Mouse (Mus musculus) bone marrow macrophage, adult 2 months (primary cell): Measurements from ENCODE around the gene Faf2. TPM values are rescaled to one million over a fixed set of nuclear protein-coding genes. Genes with fewer than 3 reads are reported as not detected.

Experiments
- H3K27ac ChIP-seq: 2 replicates; pipeline ENCODE4 v1.5.1; 2012; ENCODE audit warnings: low read depth, low read length; ENCODE audit not compliant: insufficient read depth
- H3K4me1 ChIP-seq: 2 replicates; pipeline ENCODE4 v1.6.1; 2012; ENCODE audit warnings: low read length; ENCODE audit not compliant: control insufficient read depth, insufficient read depth
- H3K4me3 ChIP-seq: 2 replicates; pipeline ENCODE4 v1.5.1; 2012; ENCODE audit warnings: mild to moderate bottlenecking, low read length, moderate library complexity; ENCODE audit not compliant: insufficient read depth
- CTCF ChIP-seq: IDR thresholded peaks from 2 replicates; pipeline ENCODE4 v1.5.1; 2012; ENCODE audit warnings: low read depth, mild to moderate bottlenecking, low read length, moderate library complexity
- POLR2A ChIP-seq: IDR thresholded peaks from 2 replicates; pipeline ENCODE4 v1.6.1; 2012; ENCODE audit warnings: mild to moderate bottlenecking, low read depth, low read length, borderline replicate concordance
- polyA plus RNA-seq: library from polyadenylated mRNA; stranded (reverse); fragments of >200 nt; gene quantifications from 2 replicates; pipeline ENCODE4 v1.2.4, GENCODE M21; 2012; ENCODE audit not compliant: missing spikeins, insufficient read depth, insufficient read length

Gene Faf2
- polyA plus RNA-seq, 1 experiment = 40.8 TPM

DNA sequence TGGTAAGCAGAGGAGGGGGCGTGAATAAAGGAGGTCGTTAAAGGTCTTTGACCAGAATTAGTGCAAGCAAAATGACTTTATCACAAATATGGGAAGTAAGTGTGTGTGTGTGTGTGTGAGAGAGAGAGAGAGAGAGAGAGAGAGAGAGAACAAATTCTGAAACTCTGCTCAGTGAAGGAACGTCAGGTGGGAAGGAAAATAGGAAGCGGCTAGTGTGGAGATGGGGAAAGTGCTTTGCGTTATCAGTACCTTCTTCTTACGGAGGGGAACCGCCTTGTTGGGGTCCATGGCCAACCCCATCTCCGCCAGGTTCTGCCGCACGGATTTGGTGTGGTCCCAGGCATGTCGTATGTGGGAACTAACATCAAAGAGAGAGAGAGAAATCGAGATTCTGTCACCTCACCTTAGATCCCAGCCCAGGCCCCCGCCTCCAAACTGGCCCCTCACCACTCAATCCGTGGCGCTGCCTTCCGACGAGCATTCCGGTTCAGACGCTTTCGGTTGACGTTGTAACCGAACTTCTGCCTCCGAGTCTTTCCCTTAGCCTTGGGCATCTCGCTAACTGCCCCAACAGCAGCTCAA, 32.1 kb upstream of the Faf2 start:
- TF ChIP-seq CTCF (no peak), POLR2A (no peak)
- Histone ChIP-seq H3K27ac (peak overlapping the region; percentile 56), H3K4me3 (peak overlapping the region; percentile 84)

DNA sequence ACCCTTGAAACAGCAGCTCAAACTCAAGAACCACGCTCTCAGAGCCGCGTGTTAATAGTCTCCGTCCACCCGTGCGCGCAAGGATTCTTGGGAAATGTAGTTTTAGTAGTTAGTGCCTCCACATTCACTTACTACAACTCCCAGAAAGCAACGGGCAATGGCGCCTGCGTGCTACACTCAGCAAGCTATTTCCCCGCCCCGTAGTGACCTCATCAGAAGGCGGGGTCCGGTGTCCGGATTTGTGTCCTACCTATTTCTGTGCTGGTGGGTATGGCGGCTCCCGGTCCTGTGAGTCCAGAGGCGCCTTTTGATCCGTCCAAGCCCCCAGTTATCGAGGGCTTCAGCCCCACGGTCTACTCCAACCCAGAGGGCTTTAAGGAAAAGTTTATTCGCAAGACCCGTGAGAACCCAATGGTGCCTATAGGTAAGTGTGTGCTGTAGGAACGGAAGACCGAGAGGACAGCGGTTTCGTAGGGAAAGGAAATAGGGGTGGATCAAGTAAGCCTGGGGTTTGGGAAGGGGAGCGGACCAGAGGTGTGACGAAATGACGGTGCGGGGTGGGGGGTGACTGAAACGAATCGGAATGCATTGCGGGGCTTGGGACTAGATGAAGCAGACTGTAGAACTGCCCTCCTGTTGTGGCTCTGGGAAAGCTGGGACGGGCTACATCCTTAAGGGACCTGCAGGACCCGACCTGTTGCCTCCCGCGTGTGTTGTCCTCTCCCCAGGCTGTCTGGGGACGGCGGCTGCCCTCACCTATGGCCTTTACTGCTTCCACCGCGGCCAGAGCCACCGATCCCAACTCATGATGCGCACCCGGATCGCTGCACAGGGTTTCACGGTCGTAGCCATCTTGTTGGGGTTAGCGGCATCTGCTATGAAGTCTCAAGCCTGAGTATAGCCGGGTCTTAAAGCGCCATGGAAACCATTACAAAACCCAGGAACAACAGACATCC, 31.3 kb upstream of the Faf2 start, which contains the start of the genes Nop16 and Higd2a:
Nop16 (minus strand) TSS at position 95 of the 956 bp plus-strand sequence.
Higd2a (plus strand) TSS at position 212 of the 956 bp plus-strand sequence.
- TF ChIP-seq POLR2A (no peak; the same call in 1 of the 2 replicates), CTCF (no peak)
- peak within 1 kb of the TSS; percentile 84 for H3K4me3 ChIP-seq
- H3K4me1 ChIP-seq = peaks cover 15% of the 10 kb centered on the region
- H3K27ac ChIP-seq = peak within 1 kb of the TSS; percentile 56

More for the DNA sequence above, 32.1 kb upstream of the Faf2 start:
- peaks cover 15% of the 10 kb centered on the region for H3K4me1 ChIP-seq

DNA sequence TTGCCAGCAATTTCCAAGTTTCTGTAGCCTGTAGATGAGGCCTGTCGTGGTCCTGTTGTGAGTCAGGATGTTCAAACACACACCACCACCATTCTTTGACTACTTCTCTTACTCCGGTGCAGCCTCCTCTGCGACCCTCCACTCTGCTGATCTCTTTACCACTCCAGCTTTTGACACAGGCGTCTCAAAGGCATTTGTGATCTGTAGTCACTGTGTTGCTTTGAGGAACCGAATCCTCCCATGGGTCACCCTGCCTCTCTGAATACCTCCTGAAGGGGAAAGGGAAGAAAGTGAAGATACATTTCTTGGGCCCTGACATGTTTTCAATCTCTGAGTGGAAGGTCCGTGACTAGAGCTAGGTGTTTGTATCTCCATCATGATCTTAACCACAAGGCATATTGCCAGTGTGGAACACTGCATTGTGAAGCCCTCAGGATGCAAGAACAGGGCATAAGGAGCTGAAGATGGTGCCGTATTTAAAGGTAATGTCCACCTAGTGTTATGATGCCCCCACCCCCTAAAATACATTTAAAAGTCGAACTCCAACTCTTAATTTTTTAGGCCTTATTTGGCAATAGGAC, 29.7 kb upstream of the Faf2 start:
- no peak for TF ChIP-seq POLR2A

DNA sequence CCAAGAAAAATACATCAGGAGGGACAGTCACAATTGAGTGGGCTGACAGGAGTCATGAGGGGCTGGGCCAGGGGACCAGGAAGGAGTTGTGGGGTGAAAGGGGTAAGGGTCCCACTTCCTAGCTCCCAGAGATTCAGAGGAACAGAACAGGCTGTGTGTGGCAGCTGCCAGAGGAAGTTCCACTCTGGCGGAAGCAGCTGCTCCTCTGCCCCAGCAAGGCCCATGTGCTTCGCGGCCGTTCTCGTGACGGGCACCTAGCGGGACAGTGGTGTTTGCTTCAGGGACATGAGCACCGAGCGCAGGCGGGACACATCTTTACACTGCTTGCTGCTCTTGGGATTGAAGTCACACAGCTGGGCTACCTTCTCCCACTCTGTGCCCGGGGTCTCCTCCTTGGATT, 28.0 kb upstream of the Faf2 start:
- Histone ChIP-seq H3K4me1 (peaks cover 9% of the 10 kb centered on the region), H3K27ac (no peak overlapping the region), H3K4me3 (no peak overlapping the region)
- TF ChIP-seq POLR2A (no peak), CTCF (no peak)

More for the DNA sequence above, 29.7 kb upstream of the Faf2 start:
- Histone ChIP-seq H3K4me3 (no peak overlapping the region), H3K27ac (no peak overlapping the region), H3K4me1 (peaks cover 13% of the 10 kb centered on the region)

DNA sequence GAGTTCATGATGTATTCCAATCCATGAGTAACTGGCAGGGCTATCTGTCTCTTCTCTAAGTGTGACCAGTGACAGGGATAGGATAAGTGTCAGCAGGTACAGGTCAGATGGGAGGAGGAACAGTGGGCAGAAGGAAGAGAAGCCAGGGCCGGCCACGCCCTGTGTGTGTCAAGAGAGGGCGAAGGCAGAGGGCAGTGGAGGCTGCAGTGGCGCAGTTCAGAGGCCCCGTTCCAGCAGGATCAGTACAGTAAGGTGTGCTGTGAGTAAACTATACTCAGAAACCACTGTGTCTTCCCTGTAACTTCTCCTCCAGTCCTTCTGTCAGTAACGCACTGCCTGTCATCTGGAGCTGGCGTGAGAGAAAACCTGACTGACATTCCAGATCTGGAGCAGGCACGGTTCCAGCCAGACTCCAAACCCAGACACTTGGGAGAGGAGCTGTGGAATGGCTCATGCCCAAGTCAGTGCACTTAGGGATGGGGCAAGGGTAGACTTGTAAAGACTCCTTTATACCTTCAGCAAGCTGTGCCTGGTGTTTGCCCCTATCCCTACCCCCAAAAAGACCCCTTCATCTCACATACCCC, 25.4 kb upstream of the Faf2 start:
- peaks cover 7% of the 10 kb centered on the region for H3K4me1 ChIP-seq
- no peak overlapping the region for H3K4me3 ChIP-seq
- H3K27ac ChIP-seq = no peak overlapping the region
- no peak for TF ChIP-seq POLR2A
- no peak for TF ChIP-seq CTCF

DNA sequence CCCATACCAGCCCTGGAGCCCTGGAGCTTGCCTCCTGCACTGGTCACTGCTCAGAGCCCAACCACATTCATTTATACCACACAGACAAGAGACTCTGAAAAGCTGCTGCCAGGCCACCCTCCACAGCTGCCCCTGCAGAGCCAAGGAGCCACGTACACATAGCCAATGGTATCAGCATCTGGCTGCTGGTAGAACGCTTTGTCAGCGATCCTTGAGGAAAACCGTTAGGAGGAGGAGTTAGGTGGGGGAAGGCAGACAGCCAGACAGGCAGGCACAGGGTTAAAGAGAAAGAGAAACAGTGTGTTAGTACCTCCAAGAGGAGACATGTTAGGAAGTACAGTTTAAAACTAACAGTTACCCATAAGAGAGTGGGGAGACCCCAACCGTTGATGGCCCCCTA, 24.7 kb upstream of the Faf2 start:
- TF ChIP-seq POLR2A (no peak), CTCF (no peak)
- H3K27ac ChIP-seq = no peak overlapping the region
- H3K4me3 ChIP-seq = no peak overlapping the region

DNA sequence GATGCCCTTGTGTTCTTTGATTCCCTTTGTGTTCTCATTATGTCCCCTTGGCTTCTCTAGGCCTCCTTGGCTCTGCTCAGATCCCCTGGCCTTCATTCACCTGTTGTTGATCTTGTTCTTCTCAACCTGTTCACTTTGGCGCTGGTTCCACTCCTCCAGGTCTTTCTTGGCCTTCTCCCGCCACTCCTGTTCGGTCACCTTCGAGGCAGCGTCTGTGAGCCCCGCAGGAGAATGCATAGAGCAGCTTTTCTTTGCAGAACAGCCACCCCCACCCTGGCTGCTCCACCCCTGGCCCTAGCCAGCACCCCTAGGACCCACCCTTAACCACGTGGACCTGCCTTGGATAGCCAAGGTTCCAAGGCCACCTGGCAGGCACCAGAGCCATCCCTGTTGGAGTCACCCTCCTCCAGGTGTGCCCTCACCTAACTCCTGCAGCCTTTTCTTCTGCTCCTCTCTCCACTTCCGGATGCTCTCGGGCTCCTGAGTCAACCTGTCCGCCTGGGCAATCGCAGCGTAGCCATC, 22.9 kb upstream of the Faf2 start:
- H3K4me1 ChIP-seq = no peaks in the 10 kb centered on the region
- TF ChIP-seq CTCF (no peak), POLR2A (no peak)
- H3K27ac ChIP-seq = no peak overlapping the region
- no peak overlapping the region for H3K4me3 ChIP-seq

More for the DNA sequence above, 24.7 kb upstream of the Faf2 start:
- H3K4me1 ChIP-seq = peaks cover 2% of the 10 kb centered on the region

DNA sequence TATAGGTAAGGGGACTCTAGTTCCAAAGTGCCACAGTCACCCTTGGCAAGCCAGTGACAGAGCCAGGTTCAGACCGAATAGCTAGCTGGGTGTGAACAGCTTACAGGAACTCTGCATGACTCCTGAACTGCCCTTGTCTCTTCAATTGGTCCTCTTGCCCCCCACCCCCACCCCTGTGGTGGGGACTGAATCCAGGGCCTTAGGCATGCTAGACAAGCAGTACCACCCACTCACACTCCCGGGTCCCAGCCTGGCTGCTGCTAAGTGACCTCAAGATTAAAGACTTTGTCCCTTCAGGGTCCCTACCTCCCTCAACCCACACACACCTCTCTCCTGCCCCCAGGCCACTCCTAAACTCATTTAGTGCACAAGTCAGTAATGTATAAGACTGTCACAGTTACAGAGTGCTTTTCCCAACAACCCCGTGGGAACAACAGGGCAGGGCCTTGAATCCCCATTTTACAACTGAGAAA, 18.9 kb upstream of the Faf2 start:
- Histone ChIP-seq H3K4me3 (no peak overlapping the region), H3K27ac (no peak overlapping the region), H3K4me1 (no peaks in the 10 kb centered on the region)
- TF ChIP-seq CTCF = no peak
- TF ChIP-seq POLR2A = no peak

DNA sequence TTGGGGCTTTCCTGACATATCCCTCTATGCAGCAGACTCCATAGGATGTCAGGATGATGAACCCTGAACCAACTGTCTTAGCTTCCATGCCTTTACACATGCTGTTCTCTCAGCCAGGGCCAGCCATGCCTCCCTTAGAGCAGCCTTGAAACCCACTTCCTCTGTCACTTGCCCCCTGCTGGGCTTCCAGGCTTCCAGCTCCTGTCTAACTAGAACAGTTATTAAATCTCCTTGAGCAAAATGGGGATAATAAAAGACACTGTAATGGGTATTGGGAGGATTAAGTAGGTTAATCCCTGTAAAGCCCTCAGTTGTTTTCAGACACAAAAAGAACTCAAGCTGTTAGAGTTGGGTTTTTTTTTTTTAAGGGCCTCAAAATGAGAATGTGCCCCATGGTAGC, 18.1 kb upstream of the Faf2 start:
- TF ChIP-seq POLR2A = no peak
- TF ChIP-seq CTCF = no peak
- no peaks in the 10 kb centered on the region for H3K4me1 ChIP-seq
- no peak overlapping the region for H3K27ac ChIP-seq
- H3K4me3 ChIP-seq = no peak overlapping the region
